Mouse (Mus musculus): Measurements from ENCODE around the gene Carmil2. TPM values are rescaled to one million over a fixed set of nuclear protein-coding genes. Genes with fewer than 3 reads are reported as not detected.

Gene Carmil2
- 0.33 and 0.51 TPM in 2 replicates for polyA plus RNA-seq (2016; fragmentation: Nextera tagmentation; extraction: Ambion mirVana)

DNA sequence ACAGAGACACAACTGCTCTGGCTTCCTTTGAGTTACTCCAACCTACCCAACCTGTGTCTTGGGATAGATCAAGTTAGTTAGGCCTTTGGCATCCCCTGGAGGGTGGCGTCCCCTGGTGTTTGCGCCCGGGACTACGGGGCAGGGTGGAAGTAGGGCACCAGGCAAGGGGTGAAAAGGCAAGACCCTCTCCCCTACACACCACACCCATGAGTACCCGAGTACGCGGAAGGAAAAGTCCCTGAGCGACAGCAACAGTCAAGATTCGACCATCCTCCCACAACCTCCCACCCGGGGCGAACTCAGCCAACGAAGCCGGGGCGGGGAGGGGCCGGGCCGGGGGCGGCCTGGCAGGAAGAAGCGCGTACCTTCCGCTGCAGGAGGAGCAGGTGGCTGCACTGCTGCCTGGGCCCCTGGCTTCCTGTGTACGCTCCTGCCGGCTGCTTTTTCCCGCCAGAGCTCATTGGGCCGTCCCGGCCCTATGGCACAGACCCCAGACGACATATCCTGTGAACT is at the start of gene Carmil2:
Carmil2 (plus strand) TSS at position 479 of the 513 bp plus-strand sequence.
- DNase-seq (ENCODE audit: low spot score): peak; percentile 67
- H3K27ac ChIP-seq: peak within 1 kb of the TSS; percentile 61; the same call in 1 of the 2 replicates
- H3K4me3 ChIP-seq: peak within 1 kb of the TSS; percentile 37

DNA sequence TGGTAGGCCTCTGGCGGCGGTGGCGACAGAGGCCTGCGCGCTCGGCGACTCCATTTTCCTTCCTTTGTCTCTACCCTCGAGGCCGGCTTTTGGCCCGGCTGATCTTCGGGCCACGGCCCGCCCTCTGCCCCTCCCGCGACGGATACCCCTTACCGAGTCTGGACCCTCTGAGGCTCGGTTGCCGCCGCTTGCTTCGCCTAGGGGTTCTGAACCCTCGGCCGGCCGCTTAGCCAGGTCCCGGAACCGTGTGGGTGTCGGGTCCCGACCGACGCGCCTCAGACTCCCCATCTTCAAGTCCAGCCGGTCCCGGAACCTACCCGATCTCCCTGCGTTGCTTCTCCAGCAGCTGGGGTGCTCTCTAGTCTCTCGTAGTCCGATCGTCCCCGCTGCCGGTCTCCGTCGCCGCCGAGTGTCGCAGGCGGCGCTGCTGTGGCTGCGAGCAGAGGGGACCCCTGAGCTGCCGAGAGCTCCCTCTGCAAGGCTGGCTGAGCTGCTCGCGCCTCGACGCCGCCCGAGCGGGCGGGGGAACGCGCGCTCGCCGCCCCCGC is 49.0 kb upstream of the Carmil2 start, which contains the start of gene Agrp:
Agrp (minus strand) TSS at position 431 of the 548 bp plus-strand sequence.
- WGBS: under 1% methylated on average over 62 of the region's 63 CpGs

More for the DNA sequence above, at the start of gene Carmil2:
- H3K27me3 ChIP-seq (ENCODE audit: low read depth, poor library complexity, severe bottlenecking): peaks cover 10% of the 10 kb centered on the region; the same call in 1 of the 2 replicates
- H3K9me3 ChIP-seq (replicated peaks): no peaks in the 10 kb centered on the region
- H3K4me1 ChIP-seq: peaks cover 16% of the 10 kb centered on the region
- 13% methylated on average over 26 of the region's 26 CpGs for WGBS
- H3K36me3 ChIP-seq: peaks cover 38% of the 10 kb centered on the region

DNA sequence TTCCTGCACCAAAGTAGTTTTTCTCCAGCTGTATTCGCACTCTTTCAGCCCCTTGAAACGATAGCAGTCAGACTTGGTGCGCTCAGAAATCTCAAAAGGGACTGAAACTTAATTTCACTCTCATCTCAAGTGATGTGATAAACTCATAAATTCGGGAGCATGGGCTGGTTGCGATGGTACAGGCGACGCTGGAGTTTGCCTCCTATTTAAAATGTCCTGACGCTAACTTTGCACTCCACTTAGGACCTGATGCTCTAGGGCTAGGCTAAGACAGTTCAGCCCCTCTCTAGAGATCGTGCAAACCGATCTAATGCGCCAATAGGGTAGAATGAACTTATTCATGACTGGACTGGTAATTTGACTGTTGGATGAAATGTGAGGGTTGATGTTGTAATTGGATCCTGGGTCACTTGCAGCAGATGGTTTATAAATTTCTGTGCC is 48.5 kb upstream of the Carmil2 start:
- Histone ChIP-seq H3K9me3 (replicated peaks) (no peaks in the 10 kb centered on the region), H3K4me1 (peaks cover 28% of the 10 kb centered on the region), H3K36me3 (peaks cover 11% of the 10 kb centered on the region), H3K4me3 (peak overlapping the region; percentile 94), H3K27me3 (ENCODE audit: low read depth, poor library complexity, severe bottlenecking) (no peaks in the 10 kb centered on the region), H3K27ac (peak overlapping the region; percentile 100)
- WGBS: under 1% methylated on average over 11 of the region's 11 CpGs
- no peak for DNase-seq (ENCODE audit: low spot score)

More for the DNA sequence above, 49.0 kb upstream of the Carmil2 start, which contains the start of gene Agrp:
- Histone ChIP-seq H3K4me1 (peaks cover 28% of the 10 kb centered on the region), H3K27me3 (ENCODE audit: low read depth, poor library complexity, severe bottlenecking) (no peaks in the 10 kb centered on the region), H3K27ac (peak within 1 kb of the TSS; percentile 100), H3K9me3 (replicated peaks) (no peaks in the 10 kb centered on the region), H3K36me3 (peaks cover 11% of the 10 kb centered on the region), H3K4me3 (peak within 1 kb of the TSS; percentile 94)
- no peak for DNase-seq (ENCODE audit: low spot score)

DNA sequence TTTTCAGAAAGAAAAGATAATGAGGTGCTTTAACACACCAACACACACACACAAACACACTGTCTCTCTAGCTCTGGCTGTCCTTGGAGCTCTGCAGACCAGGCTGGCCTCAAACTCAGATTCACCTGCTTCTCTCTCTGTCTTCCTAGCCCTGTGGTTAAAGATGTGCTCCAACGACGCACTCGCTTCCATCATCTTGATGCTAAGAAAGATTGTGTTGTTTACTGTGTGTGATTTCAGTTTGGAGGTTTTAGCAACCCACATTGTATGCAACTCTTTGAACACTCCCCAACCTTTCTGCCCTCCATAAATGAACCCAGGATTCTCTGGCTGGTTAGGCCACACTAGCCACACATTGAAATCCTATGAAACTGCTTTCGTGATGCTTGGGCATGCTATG is 47.6 kb upstream of the Carmil2 start:
- Histone ChIP-seq H3K9me3 (replicated peaks) (no peaks in the 10 kb centered on the region), H3K27ac (0 out of 2 replicates have a peak overlapping the region, but pooled peaks have one; percentile 100)
- 90% methylated on average over 4 of the region's 4 CpGs for WGBS

DNA sequence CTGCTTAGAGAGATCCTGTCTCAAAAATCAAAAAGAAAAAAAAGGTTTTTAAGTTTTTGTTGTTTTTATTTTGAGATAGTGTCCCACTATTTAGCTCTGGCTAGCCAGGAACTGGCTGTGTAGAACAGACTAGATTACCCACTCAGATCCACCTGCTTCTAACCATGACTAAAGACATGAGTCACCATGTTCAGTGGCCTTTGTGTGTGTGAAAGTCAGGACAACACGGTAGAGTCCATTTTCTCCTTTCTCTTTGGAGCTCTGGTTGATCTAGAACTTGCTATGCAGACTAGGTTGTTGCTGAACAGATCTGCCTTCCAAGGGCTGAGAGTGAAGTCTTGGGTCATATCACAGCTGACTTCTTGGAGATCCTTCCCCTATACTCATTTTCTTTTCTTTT is 46.2 kb upstream of the Carmil2 start:
- Histone ChIP-seq H3K27me3 (ENCODE audit: low read depth, poor library complexity, severe bottlenecking) (no peaks in the 10 kb centered on the region), H3K27ac (no peak overlapping the region), H3K4me3 (no peak overlapping the region), H3K4me1 (peaks cover 21% of the 10 kb centered on the region), H3K9me3 (replicated peaks) (no peaks in the 10 kb centered on the region), H3K36me3 (peaks cover 23% of the 10 kb centered on the region)
- no peak for DNase-seq (ENCODE audit: low spot score)
- WGBS: 89% methylated on average over 1 of the region's 1 CpGs

More for the DNA sequence above, 47.6 kb upstream of the Carmil2 start:
- Histone ChIP-seq H3K4me3 (peak overlapping the region; percentile 94), H3K27me3 (ENCODE audit: low read depth, poor library complexity, severe bottlenecking) (no peaks in the 10 kb centered on the region), H3K36me3 (peaks cover 14% of the 10 kb centered on the region), H3K4me1 (peaks cover 28% of the 10 kb centered on the region)
- no peak for DNase-seq (ENCODE audit: low spot score)

DNA sequence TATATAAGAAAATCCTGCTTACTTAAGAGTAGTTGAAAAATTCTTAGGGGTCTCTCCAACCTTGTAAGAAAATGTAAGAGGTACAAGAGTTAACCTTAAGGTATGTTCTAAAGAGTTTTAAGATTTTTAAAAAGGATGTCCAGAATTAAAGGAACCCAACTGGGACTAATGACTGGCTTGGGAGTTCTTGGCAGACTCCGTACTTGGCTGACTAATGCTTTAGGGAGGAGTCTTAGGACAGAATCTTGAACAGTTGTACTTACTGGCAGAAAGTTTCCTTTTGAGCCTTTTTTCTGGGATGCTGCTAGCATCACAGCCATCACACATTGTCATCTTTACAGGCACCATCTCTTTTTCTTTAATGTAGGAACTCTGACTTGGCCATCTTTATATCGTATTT is 45.6 kb upstream of the Carmil2 start:
- DNase-seq (ENCODE audit: low spot score): no peak
- H3K9me3 ChIP-seq (replicated peaks): no peaks in the 10 kb centered on the region
- H3K4me3 ChIP-seq: no peak overlapping the region
- H3K36me3 ChIP-seq: peaks cover 30% of the 10 kb centered on the region
- H3K27ac ChIP-seq: no peak overlapping the region
- H3K4me1 ChIP-seq: peaks cover 14% of the 10 kb centered on the region
- H3K27me3 ChIP-seq (ENCODE audit: low read depth, poor library complexity, severe bottlenecking): no peaks in the 10 kb centered on the region
- WGBS: 92% methylated on average over 2 of the region's 2 CpGs

DNA sequence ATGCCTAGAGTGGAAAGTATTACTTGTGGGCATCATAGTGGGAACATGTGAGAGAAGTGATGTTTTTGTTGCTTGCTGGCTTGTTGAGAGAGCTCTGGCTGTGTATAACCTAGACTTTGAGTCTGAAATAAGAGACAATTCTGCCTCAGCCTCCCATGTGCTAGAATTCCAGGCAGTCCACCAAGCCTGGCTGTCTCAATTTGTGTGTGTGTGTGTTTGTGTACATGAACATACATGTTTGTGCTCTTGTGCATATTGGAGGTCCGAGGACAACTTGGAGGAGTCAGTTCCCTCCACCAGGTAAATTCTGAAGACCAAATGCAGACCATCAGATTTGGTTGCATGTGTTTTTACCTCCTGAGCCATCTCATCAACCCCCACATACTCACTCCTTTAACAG is 40.9 kb upstream of the Carmil2 start:
- DNase-seq (ENCODE audit: low spot score): no peak
- no peaks in the 10 kb centered on the region for H3K9me3 ChIP-seq (replicated peaks)
- no peaks in the 10 kb centered on the region for H3K27me3 ChIP-seq (ENCODE audit: low read depth, poor library complexity, severe bottlenecking)
- H3K27ac ChIP-seq: no peak overlapping the region
- H3K36me3 ChIP-seq: peaks cover 65% of the 10 kb centered on the region
- WGBS: 97% methylated on average over 1 of the region's 1 CpGs
- H3K4me3 ChIP-seq: no peak overlapping the region
- no peaks in the 10 kb centered on the region for H3K4me1 ChIP-seq

DNA sequence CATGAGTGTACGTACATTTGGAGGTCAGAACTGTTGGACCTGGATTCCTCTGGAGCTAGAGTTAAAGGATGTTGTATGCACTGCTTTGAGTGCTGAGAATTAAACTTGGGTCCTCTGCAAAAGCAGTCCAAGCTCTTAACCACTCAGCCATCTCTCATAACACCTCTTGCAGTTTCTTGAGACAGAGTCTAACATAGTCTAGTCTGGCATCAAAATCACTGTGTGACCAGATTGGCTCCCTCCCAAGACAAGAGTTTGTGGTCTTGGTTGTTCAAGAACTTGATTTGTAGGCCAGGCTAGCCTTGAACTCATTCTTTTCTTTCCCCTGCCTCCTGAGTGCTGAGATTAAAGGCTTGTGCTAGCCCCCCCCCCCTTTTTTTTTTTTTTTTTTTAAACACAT is 37.1 kb upstream of the Carmil2 start:
- no peaks in the 10 kb centered on the region for H3K27me3 ChIP-seq (ENCODE audit: low read depth, poor library complexity, severe bottlenecking)
- H3K27ac ChIP-seq: no peak overlapping the region
- H3K4me1 ChIP-seq: no peaks in the 10 kb centered on the region
- H3K4me3 ChIP-seq: no peak overlapping the region
- H3K36me3 ChIP-seq: peaks cover 94% of the 10 kb centered on the region
- H3K9me3 ChIP-seq (replicated peaks): no peaks in the 10 kb centered on the region
- WGBS: 97% methylated on average over 1 of the region's 1 CpGs
- DNase-seq (ENCODE audit: low spot score): no peak

DNA sequence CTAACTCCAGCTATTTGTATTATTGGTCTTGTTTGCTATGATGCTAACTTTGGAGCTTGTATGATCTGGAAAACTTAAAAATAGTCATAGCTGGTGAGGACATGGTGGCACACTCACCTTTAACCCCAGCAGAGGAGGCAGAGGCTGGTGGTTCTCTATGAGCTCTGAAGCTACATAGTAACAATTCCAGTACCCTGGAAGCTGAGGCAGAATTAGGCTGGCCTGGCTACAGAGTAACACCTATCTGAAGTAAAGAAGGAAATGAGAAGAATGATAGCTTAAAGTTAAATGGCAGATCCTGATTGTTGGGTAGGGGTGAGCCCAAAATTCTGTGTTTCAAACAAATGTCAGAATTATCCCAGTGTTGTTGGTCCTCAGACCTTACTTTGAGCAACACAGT is 28.4 kb upstream of the Carmil2 start:
- no peak for DNase-seq (ENCODE audit: low spot score)
- Histone ChIP-seq H3K9me3 (replicated peaks) (no peaks in the 10 kb centered on the region), H3K27me3 (ENCODE audit: low read depth, poor library complexity, severe bottlenecking) (no peaks in the 10 kb centered on the region), H3K4me1 (no peaks in the 10 kb centered on the region), H3K4me3 (no peak overlapping the region), H3K27ac (no peak overlapping the region), H3K36me3 (peaks cover 62% of the 10 kb centered on the region)

DNA sequence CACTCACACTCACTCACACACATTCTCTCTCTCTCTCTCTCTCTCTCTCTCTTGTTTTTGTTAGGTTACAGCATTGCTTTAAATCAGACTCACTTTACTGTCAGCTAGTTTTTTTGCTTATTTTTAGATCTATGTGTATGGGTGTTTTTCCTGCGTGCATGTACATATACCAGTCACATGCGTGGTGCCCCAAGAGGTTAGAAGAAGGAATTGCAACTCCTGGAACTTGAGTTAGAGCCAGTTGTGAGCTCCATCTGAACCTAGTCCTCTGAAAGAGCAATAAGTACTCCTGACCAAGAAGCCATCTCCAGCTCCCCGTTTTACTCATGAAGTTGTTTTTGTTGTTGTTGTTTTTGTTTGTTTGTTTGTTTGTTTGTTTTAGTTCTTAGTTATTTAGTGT is 24.9 kb upstream of the Carmil2 start:
- Histone ChIP-seq H3K27me3 (ENCODE audit: low read depth, poor library complexity, severe bottlenecking) (no peaks in the 10 kb centered on the region), H3K36me3 (peaks cover 64% of the 10 kb centered on the region), H3K9me3 (replicated peaks) (no peaks in the 10 kb centered on the region), H3K27ac (no peak overlapping the region), H3K4me3 (no peak overlapping the region), H3K4me1 (no peaks in the 10 kb centered on the region)
- DNase-seq (ENCODE audit: low spot score): no peak
- 91% methylated on average over 3 of the region's 3 CpGs for WGBS

DNA sequence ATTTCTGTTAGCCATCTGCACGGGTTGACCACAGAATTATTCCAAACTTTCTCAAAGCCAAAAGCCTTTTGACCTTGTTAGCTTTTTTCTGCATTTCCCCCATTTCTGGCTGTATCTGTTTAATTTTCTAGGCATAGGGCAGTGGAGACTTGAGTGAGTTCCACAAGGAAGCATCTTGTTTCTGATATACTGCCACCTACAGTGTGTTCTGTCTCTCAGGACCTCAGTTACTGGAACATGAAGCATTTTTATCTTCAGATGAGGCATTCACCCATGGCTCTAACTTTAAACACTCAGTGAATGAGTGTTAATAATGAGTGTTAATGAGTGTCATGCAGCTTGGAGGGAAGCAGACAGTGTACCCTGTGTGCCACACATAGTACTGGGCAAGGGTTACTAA is 8.2 kb upstream of the Carmil2 start:
- Histone ChIP-seq H3K4me1 (no peaks in the 10 kb centered on the region), H3K27me3 (ENCODE audit: low read depth, poor library complexity, severe bottlenecking) (no peaks in the 10 kb centered on the region), H3K4me3 (no peak overlapping the region), H3K27ac (no peak overlapping the region), H3K9me3 (replicated peaks) (no peaks in the 10 kb centered on the region), H3K36me3 (peaks cover 98% of the 10 kb centered on the region)
- DNase-seq (ENCODE audit: low spot score): no peak
- WGBS: 95% methylated on average over 1 of the region's 1 CpGs

DNA sequence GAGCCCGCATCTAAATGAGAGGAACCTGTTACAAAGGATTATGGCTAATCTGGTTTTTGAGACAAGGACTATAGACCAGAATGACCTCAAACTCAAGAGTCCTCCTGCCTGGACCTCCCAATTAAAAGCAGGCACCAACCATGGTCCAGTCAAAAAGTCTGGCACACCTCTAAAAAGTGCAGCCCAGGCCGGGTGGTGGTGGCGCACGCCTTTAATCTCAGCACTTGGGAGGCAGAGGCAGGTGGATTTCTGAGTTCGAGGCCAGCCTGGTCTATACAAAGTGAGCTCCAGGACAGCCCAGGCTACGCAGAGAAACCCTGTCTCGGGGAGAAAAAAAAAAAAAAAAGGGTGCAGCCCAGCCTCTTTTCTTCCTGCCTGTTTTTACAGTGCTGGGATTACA is 749 bp upstream of the Carmil2 start:
- 79% methylated on average over 7 of the region's 7 CpGs for WGBS
- Histone ChIP-seq H3K9me3 (replicated peaks) (no peaks in the 10 kb centered on the region), H3K36me3 (peaks cover 43% of the 10 kb centered on the region), H3K4me1 (peaks cover 16% of the 10 kb centered on the region), H3K4me3 (peak overlapping the region; percentile 37; the same call in 1 of the 2 replicates), H3K27me3 (ENCODE audit: low read depth, poor library complexity, severe bottlenecking) (peaks cover 10% of the 10 kb centered on the region; the same call in 1 of the 2 replicates), H3K27ac (no peak overlapping the region)
- DNase-seq (ENCODE audit: low spot score): no peak

DNA sequence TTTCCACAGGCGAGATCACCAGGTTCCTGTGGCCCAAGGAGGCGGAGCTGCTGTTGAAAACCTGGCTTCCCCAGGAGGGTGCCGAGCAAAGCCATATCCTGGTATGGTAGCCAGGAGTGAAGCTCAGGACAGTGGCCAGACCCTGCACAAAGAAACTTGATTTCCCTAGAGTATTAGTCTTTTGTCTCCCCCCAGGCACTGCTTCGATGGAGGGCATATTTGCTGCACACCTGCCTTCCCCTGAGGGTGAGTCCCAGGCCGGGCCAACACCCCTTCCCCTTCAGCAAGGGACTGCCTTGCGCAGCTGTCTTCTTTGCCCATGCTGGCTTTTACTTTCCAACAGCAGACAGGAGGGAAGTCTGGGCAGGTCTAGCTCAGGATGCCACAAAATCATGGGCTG is 477 bp downstream of the Carmil2 start:
- H3K4me3 ChIP-seq: no peak overlapping the region
- H3K4me1 ChIP-seq: peaks cover 16% of the 10 kb centered on the region
- no peak for DNase-seq (ENCODE audit: low spot score)
- WGBS: 76% methylated on average over 6 of the region's 6 CpGs
- no peak overlapping the region for H3K27ac ChIP-seq
- H3K36me3 ChIP-seq: peaks cover 31% of the 10 kb centered on the region
- H3K9me3 ChIP-seq (replicated peaks): no peaks in the 10 kb centered on the region
- peaks cover 10% of the 10 kb centered on the region; the same call in 1 of the 2 replicates for H3K27me3 ChIP-seq (ENCODE audit: low read depth, poor library complexity, severe bottlenecking)

Measured in limb, embryonic 10.5 days (tissue).